Mouse (Mus musculus): Measurements from ENCODE around the gene Col13a1. TPM values are rescaled to one million over a fixed set of nuclear protein-coding genes. Genes with fewer than 3 reads are reported as not detected.

Col13a1 gene
- 6.4 and 11.4 TPM in 2 replicates for polyA plus RNA-seq (2015; fragmentation: Nextera tagmentation; extraction: Ambion mirVana)

DNA sequence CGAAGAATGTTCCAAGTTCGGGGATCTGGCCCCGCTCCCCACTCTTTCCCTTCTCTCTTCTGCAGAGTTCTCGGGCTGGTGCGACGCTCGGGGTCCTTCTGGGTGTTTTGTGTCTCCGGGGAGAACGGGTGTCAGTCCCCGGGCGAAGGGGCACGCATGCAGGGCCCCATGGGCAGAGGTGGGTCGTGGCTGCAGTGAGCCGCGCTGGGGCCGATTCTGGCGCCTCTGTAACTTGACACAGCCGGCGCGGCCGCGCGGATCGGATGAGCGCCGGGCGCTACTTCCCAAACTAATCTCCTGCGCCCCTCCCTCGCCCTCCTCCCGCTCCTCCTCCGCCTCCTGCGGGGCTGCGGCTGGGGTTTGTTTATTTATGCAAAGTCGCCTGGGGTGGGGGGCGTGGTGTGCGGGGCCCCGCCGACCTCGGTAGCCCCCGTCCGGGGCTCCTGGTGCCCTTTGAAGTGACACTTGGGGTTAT lies at the start of gene Col13a1:
Col13a1 (minus strand) TSS at position 243 of the 475 bp plus-strand sequence.
- Histone ChIP-seq H3K9ac (peak within 1 kb of the TSS; percentile 68), H3K4me2 (peak within 1 kb of the TSS; percentile 94), H3K4me1 (peaks cover 32% of the 10 kb centered on the region), H3K36me3 (no peaks in the 10 kb centered on the region), H3K27ac (0 out of 2 replicates have a peak within 1 kb of the TSS, but pooled peaks have one; percentile 33), H3K9me3 (no peaks in the 10 kb centered on the region), H3K4me3 (peak within 1 kb of the TSS; percentile 54), H3K27me3 (peaks cover 47% of the 10 kb centered on the region)
- under 1% methylated on average over 41 of the region's 41 CpGs for WGBS
- no peak for ATAC-seq (ENCODE audit: insufficient number of reproducible peaks, insufficient read depth, low FRiP score, low TSS enrichment, low read depth)

GRCm38 (mm10) chr10:62027699-62028098 lies 48.8 kb upstream of the Col13a1 start:
- 0 out of 2 replicates have a peak overlapping the region, but pooled peaks have one; percentile 1 for H3K4me2 ChIP-seq
- ATAC-seq (ENCODE audit: insufficient number of reproducible peaks, insufficient read depth, low FRiP score, low TSS enrichment, low read depth) = no peak
- H3K4me3 ChIP-seq = no peak overlapping the region
- 31% methylated on average over 12 of the region's 12 CpGs for WGBS
- no peaks in the 10 kb centered on the region for H3K9me3 ChIP-seq
- H3K4me1 ChIP-seq = peaks cover 22% of the 10 kb centered on the region
- H3K27ac ChIP-seq = no peak overlapping the region
- no peak overlapping the region for H3K9ac ChIP-seq
- peaks cover 5% of the 10 kb centered on the region; the same call in 1 of the 2 replicates for H3K27me3 ChIP-seq
- no peaks in the 10 kb centered on the region for H3K36me3 ChIP-seq

- no peaks in the 10 kb centered on the region for H3K9me3 ChIP-seq
- no peak overlapping the region for H3K27ac ChIP-seq
- H3K36me3 ChIP-seq = no peaks in the 10 kb centered on the region
- H3K27me3 ChIP-seq = peaks cover 5% of the 10 kb centered on the region; the same call in 1 of the 2 replicates
- no peak overlapping the region for H3K4me3 ChIP-seq
- ATAC-seq (ENCODE audit: insufficient number of reproducible peaks, insufficient read depth, low FRiP score, low TSS enrichment, low read depth) = no peak
- H3K4me1 ChIP-seq = peaks cover 22% of the 10 kb centered on the region
- H3K9ac ChIP-seq = 0 out of 2 replicates have a peak overlapping the region, but pooled peaks have one; percentile 27
- WGBS = 24% methylated on average over 19 of the region's 19 CpGs
- H3K4me2 ChIP-seq = 0 out of 2 replicates have a peak overlapping the region, but pooled peaks have one; percentile 1
These were observed 45.1 kb upstream of the Col13a1 start for GRCm38 (mm10) chr10:62023821-62024551.

- H3K36me3 ChIP-seq = no peaks in the 10 kb centered on the region
- 27% methylated on average over 7 of the region's 7 CpGs for WGBS
- H3K27me3 ChIP-seq = no peaks in the 10 kb centered on the region
- peaks cover 25% of the 10 kb centered on the region for H3K4me1 ChIP-seq
- no peak overlapping the region for H3K9ac ChIP-seq
- ATAC-seq (ENCODE audit: insufficient number of reproducible peaks, insufficient read depth, low FRiP score, low TSS enrichment, low read depth) = no peak
- H3K9me3 ChIP-seq = no peaks in the 10 kb centered on the region
- no peak overlapping the region for H3K4me2 ChIP-seq
- no peak overlapping the region for H3K4me3 ChIP-seq
- H3K27ac ChIP-seq = no peak overlapping the region
These were observed 41.2 kb upstream of the Col13a1 start for GRCm38 (mm10) chr10:62020068-62020620.

DNA sequence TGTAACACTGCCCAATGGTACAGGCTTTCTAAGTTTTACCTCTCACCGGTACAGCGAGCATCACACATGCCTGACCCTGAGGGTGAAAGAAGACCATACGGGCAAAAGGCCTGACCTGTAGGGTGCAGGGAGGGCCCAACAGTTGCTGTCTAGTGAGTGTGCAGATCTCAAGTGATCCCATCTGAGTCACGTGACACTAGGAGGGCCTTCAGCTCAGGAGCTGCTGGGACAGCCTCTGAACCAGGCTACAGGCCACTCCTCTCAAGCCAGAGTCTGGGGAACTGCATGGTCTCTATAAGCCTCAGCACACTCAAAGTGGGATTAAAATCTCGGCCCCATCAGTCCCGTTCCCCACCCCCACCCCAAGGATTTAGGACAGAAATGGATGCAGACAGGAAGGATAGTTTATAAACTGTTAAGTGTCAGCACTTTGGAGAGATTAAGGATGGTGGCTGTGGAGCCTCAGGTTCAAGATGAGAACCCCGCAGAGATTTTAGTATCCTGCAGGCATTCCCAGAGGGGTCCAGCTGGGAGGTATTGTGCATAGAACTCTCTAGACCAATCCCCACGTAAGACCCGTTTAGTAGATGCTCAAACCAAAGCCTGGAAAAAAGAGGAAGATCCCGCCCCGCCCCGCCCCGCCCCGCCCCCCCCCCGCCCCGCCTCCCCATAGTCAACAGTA lies 40.6 kb upstream of the Col13a1 start:
- Histone ChIP-seq H3K27ac (no peak overlapping the region), H3K27me3 (no peaks in the 10 kb centered on the region), H3K4me3 (no peak overlapping the region), H3K4me2 (no peak overlapping the region), H3K9ac (no peak overlapping the region), H3K36me3 (no peaks in the 10 kb centered on the region), H3K9me3 (no peaks in the 10 kb centered on the region), H3K4me1 (peaks cover 25% of the 10 kb centered on the region)
- no peak for ATAC-seq (ENCODE audit: insufficient number of reproducible peaks, insufficient read depth, low FRiP score, low TSS enrichment, low read depth)
- 23% methylated on average over 16 of the region's 16 CpGs for WGBS

GRCm38 (mm10) chr10:62016947-62017346 lies 38.0 kb upstream of the Col13a1 start:
- 24% methylated on average over 6 of the region's 6 CpGs for WGBS
- H3K9me3 ChIP-seq = no peaks in the 10 kb centered on the region
- H3K4me2 ChIP-seq = no peak overlapping the region
- peak overlapping the region; percentile 23; the same call in 1 of the 2 replicates for H3K27ac ChIP-seq
- ATAC-seq (ENCODE audit: insufficient number of reproducible peaks, insufficient read depth, low FRiP score, low TSS enrichment, low read depth) = no peak
- H3K4me3 ChIP-seq = no peak overlapping the region
- no peaks in the 10 kb centered on the region for H3K27me3 ChIP-seq
- H3K36me3 ChIP-seq = no peaks in the 10 kb centered on the region
- H3K9ac ChIP-seq = peak overlapping the region; percentile 3; the same call in 1 of the 2 replicates
- peaks cover 14% of the 10 kb centered on the region for H3K4me1 ChIP-seq

GRCm38 (mm10) chr10:62013190-62013589 lies 34.3 kb upstream of the Col13a1 start:
- no peak overlapping the region for H3K4me3 ChIP-seq
- H3K9me3 ChIP-seq = no peaks in the 10 kb centered on the region
- ATAC-seq (ENCODE audit: insufficient number of reproducible peaks, insufficient read depth, low FRiP score, low TSS enrichment, low read depth) = no peak
- H3K36me3 ChIP-seq = no peaks in the 10 kb centered on the region
- no peak overlapping the region for H3K9ac ChIP-seq
- H3K27ac ChIP-seq = no peak overlapping the region
- WGBS = 88% methylated on average over 5 of the region's 5 CpGs
- no peak overlapping the region for H3K4me2 ChIP-seq
- H3K27me3 ChIP-seq = no peaks in the 10 kb centered on the region
- peaks cover 17% of the 10 kb centered on the region for H3K4me1 ChIP-seq

- no peak overlapping the region for H3K9ac ChIP-seq
- 80% methylated on average over 4 of the region's 4 CpGs for WGBS
- no peaks in the 10 kb centered on the region for H3K27me3 ChIP-seq
- no peak overlapping the region for H3K4me2 ChIP-seq
- no peak for ATAC-seq (ENCODE audit: insufficient number of reproducible peaks, insufficient read depth, low FRiP score, low TSS enrichment, low read depth)
- H3K27ac ChIP-seq = no peak overlapping the region
- peaks cover 19% of the 10 kb centered on the region for H3K4me1 ChIP-seq
- no peaks in the 10 kb centered on the region for H3K36me3 ChIP-seq
- H3K9me3 ChIP-seq = no peaks in the 10 kb centered on the region
- no peak overlapping the region for H3K4me3 ChIP-seq
These were observed 33.5 kb upstream of the Col13a1 start for GRCm38 (mm10) chr10:62012371-62012770.

GRCm38 (mm10) chr10:62009981-62010500 lies 31.1 kb upstream of the Col13a1 start:
- no peak for ATAC-seq (ENCODE audit: insufficient number of reproducible peaks, insufficient read depth, low FRiP score, low TSS enrichment, low read depth)
- H3K27ac ChIP-seq = no peak overlapping the region
- H3K4me3 ChIP-seq = no peak overlapping the region
- 71% methylated on average over 6 of the region's 6 CpGs for WGBS
- peaks cover 14% of the 10 kb centered on the region for H3K4me1 ChIP-seq
- H3K9ac ChIP-seq = no peak overlapping the region
- H3K36me3 ChIP-seq = no peaks in the 10 kb centered on the region
- no peaks in the 10 kb centered on the region for H3K27me3 ChIP-seq
- no peaks in the 10 kb centered on the region for H3K9me3 ChIP-seq
- no peak overlapping the region for H3K4me2 ChIP-seq

- Histone ChIP-seq H3K9ac (no peak overlapping the region), H3K4me1 (peaks cover 14% of the 10 kb centered on the region), H3K9me3 (no peaks in the 10 kb centered on the region), H3K27ac (no peak overlapping the region), H3K27me3 (no peaks in the 10 kb centered on the region), H3K4me3 (no peak overlapping the region), H3K4me2 (no peak overlapping the region), H3K36me3 (no peaks in the 10 kb centered on the region)
- ATAC-seq (ENCODE audit: insufficient number of reproducible peaks, insufficient read depth, low FRiP score, low TSS enrichment, low read depth) = no peak
- 47% methylated on average over 4 of the region's 4 CpGs for WGBS
These were observed 29.1 kb upstream of the Col13a1 start for GRCm38 (mm10) chr10:62007958-62008357.

DNA sequence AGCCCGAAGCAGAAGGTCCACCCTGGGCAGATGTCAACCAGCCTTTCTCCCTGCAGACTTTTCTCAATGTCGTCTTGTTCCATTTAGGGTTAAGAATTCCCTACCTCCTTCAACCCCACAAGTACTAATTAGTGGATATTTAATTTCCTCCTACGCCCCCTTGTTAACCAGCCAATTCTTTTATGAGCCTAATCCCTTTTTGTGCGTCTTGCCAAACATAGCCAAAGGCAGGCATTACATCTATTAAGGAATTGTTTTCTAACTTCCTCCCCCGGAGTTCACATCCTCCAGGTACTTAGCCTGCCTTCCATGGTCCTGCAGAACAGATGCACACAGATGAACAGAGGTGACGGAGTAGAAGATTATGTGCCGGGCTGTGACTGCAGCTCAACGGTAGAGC lies 27.5 kb upstream of the Col13a1 start:
- H3K27me3 ChIP-seq = no peaks in the 10 kb centered on the region
- H3K4me2 ChIP-seq = no peak overlapping the region
- H3K9me3 ChIP-seq = no peaks in the 10 kb centered on the region
- H3K27ac ChIP-seq = no peak overlapping the region
- no peak overlapping the region for H3K9ac ChIP-seq
- no peak for ATAC-seq (ENCODE audit: insufficient number of reproducible peaks, insufficient read depth, low FRiP score, low TSS enrichment, low read depth)
- WGBS = 44% methylated on average over 8 of the region's 8 CpGs
- no peak overlapping the region for H3K4me3 ChIP-seq
- peaks cover 14% of the 10 kb centered on the region for H3K4me1 ChIP-seq
- H3K36me3 ChIP-seq = no peaks in the 10 kb centered on the region

Measured in embryonic facial prominence, embryonic 13.5 days (tissue).